Mouse (Mus musculus) lung, postnatal 0 days (tissue): Measurements from ENCODE around the gene Cep104.

Experiments
- CTCF ChIP-seq: IDR thresholded peaks from 2 replicates; pipeline ENCODE4 v1.5.1; 2016; ENCODE audit warnings: antibody characterized with exemption, mild to moderate bottlenecking
- EP300 ChIP-seq: IDR thresholded peaks from 2 replicates; pipeline ENCODE4 v1.6.1; 2016; ENCODE audit warnings: antibody characterized with exemption, mild to moderate bottlenecking, control low read depth

GRCm38 (mm10) chr4:153966651-153967050 is 8.3 kb upstream of the Cep104 start:
- TF ChIP-seq CTCF (no peak), EP300 (no peak)
